Mouse (Mus musculus): Measurements from ENCODE around the gene Gtf3c1. TPM values are rescaled to one million over a fixed set of nuclear protein-coding genes. Genes with fewer than 3 reads are reported as not detected.

The Gtf3c1 gene
- polyA plus RNA-seq, 1 experiment from 2014 or later: 15.6 TPM

GRCm38 (mm10) chr7:125593831-125594230 is 113.7 kb downstream of the Gtf3c1 start:
- Histone ChIP-seq H3K36me3 (ENCODE audit: insufficient read depth, low read length) (no peaks in the 10 kb centered on the region), H3K27ac (no peak overlapping the region), H3K9me3 (replicated peaks; ENCODE audit: low read length) (no peaks in the 10 kb centered on the region), H3K4me2 (ENCODE audit: low read length) (no peak overlapping the region), H3K4me1 (replicated peaks; ENCODE audit: insufficient read depth, low read length) (no peaks in the 10 kb centered on the region), H3K9ac (ENCODE audit: low read depth, low read length) (no peak overlapping the region), H3K27me3 (ENCODE audit: insufficient read depth, low read length) (no peaks in the 10 kb centered on the region), H3K4me3 (replicated peaks; ENCODE audit: low read depth, low read length) (no peak overlapping the region)
- 83% methylated on average over 4 of the region's 4 CpGs for WGBS
- no peak for DNase-seq (ENCODE audit: low spot score)
- no peak for ATAC-seq (replicated peaks; ENCODE audit: low FRiP score, low read depth)
- no peak for TF ChIP-seq CTCF (IDR thresholded peaks at IDR 0.05; ENCODE audit: low read depth)

Other genes starting within 250 kb of the Gtf3c1 start
- gene Nsmce1, start 216.2 kb downstream of the Gtf3c1 start, polyA plus RNA-seq (2015; fragmentation: Nextera tagmentation; extraction: Ambion mirVana): 119 and 127 TPM in 2 replicates
- 9.8 and 10.0 TPM in 2 replicates for gene Il4ra, start 155.7 kb downstream of the Gtf3c1 start, polyA plus RNA-seq (2015; fragmentation: Nextera tagmentation; extraction: Ambion mirVana)
- gene Il21r, start 104.4 kb downstream of the Gtf3c1 start, polyA plus RNA-seq (2015; fragmentation: Nextera tagmentation; extraction: Ambion mirVana): 0.18 and 0.22 TPM in 2 replicates
- 4.4 and 4.8 TPM in 2 replicates for gene D430042O09Rik, start 108 bp upstream of the Gtf3c1 start, polyA plus RNA-seq (2015; fragmentation: Nextera tagmentation; extraction: Ambion mirVana)

All from kidney, postnatal 0 days (tissue).